Mouse (Mus musculus) forebrain, embryonic 14.5 days (tissue): ENCODE results near the gene Capn7. TPM values are rescaled to one million over a fixed set of nuclear protein-coding genes. Genes with fewer than 3 reads are reported as not detected.

ENCODE experiments used
- ATAC-seq: fragments of 200-750 bp; cut with Nextera tagmentation; 2 replicates; pipeline ENCODE4 v1.8.0; 2017; ENCODE audit warnings: mild to moderate bottlenecking, moderate library complexity
- DNase-seq: peaks from one replicate; pipeline ENCODE4 v3.0.0-alpha.2; 2015; ENCODE audit warnings: low spot score
- H3K27ac ChIP-seq: fragments of 300-500 bp; sonication (generic); 2 replicates; pipeline ENCODE4 v1.5.1; 2014; ENCODE audit warnings: low read depth, mild to moderate bottlenecking, control low read depth, low read length, moderate library complexity
- H3K27me3 ChIP-seq: fragments of 300-500 bp; sonication (generic); replicated peaks from 2 replicates; pipeline ENCODE4 v1.6.1; 2014; ENCODE audit warnings: low read length, control low read depth, mixed read lengths; ENCODE audit not compliant: control insufficient read depth, insufficient read depth
- H3K36me3 ChIP-seq: fragments of 300-500 bp; sonication (generic); 2 replicates; pipeline ENCODE4 v1.6.1; 2014; ENCODE audit warnings: low read length, control low read depth; ENCODE audit not compliant: control insufficient read depth, insufficient read depth
- H3K4me1 ChIP-seq: fragments of 300-500 bp; sonication (generic); 2 replicates; pipeline ENCODE4 v1.6.1; 2014; ENCODE audit warnings: antibody characterized with exemption, low read length, control low read depth; ENCODE audit not compliant: control insufficient read depth, insufficient read depth
- H3K4me2 ChIP-seq: fragments of 300-500 bp; sonication (generic); 2 replicates; pipeline ENCODE4 v1.6.1; 2014; ENCODE audit warnings: mild to moderate bottlenecking, control low read depth, low read length
- H3K4me3 ChIP-seq: fragments of 300-500 bp; sonication (generic); 2 replicates; pipeline ENCODE4 v1.5.1; 2014; ENCODE audit warnings: low read depth, low read length, control low read depth
- H3K9ac ChIP-seq: fragments of 300-500 bp; sonication (generic); 2 replicates; pipeline ENCODE4 v1.6.1; 2014; ENCODE audit warnings: mild to moderate bottlenecking, low read length, control low read depth, moderate library complexity
- H3K9me3 ChIP-seq: fragments of 300-500 bp; sonication (generic); replicated peaks from 2 replicates; pipeline ENCODE4 v1.6.1; 2016; ENCODE audit warnings: low read length, control low read depth, mixed read lengths; ENCODE audit not compliant: control insufficient read depth
- WGBS: fragments of 180-500 bp; shearing (Covaris S2); extraction: QIAGEN DNeasy Blood & Tissue Kit; methylation state at CpG from one replicate; pipeline ENCODE4 v1.1.7; 2014; 5-methylcytosine and 5-hydroxymethylcytosine counted together
- polyA plus RNA-seq: library from polyadenylated mRNA; unstranded; fragments of >200 nt; fragmentation: Nextera tagmentation; extraction: Ambion mirVana; gene quantifications from 2 replicates; pipeline ENCODE4 v1.2.1, GENCODE M21; 2014

The Capn7 gene
- polyA plus RNA-seq, 1 experiment from 2014 or later = 61.9 TPM

DNA sequence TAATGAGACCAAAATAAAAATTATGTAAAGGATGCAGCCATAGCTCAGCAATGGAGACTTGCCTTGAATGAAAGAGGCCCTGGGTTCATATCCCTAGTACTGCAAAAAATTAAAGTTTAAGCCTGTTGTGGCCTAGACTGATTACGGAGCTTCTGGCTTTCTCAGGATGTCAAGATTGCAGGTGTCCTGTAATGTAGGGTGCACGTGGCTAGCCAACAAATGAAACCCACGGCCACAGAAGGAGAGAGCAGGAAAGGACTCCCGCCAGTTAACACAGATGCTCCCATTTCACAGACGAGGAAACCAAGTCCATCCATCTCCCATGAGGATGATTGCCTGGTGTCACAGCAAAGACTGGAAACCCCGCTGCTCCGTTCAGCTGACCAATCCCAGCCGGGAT, 83.7 kb downstream of the Capn7 start:
- no peak overlapping the region for H3K4me3 ChIP-seq
- no peaks in the 10 kb centered on the region for H3K36me3 ChIP-seq
- WGBS = 92% methylated on average over 8 of the region's 8 CpGs
- H3K9me3 ChIP-seq = no peaks in the 10 kb centered on the region
- no peaks in the 10 kb centered on the region for H3K27me3 ChIP-seq
- DNase-seq (no peak), ATAC-seq (no peak)
- H3K27ac ChIP-seq = no peak overlapping the region
- no peak overlapping the region for H3K9ac ChIP-seq
- peaks cover 7% of the 10 kb centered on the region; the same call in 1 of the 2 replicates for H3K4me1 ChIP-seq
- H3K4me2 ChIP-seq = no peak overlapping the region

DNA sequence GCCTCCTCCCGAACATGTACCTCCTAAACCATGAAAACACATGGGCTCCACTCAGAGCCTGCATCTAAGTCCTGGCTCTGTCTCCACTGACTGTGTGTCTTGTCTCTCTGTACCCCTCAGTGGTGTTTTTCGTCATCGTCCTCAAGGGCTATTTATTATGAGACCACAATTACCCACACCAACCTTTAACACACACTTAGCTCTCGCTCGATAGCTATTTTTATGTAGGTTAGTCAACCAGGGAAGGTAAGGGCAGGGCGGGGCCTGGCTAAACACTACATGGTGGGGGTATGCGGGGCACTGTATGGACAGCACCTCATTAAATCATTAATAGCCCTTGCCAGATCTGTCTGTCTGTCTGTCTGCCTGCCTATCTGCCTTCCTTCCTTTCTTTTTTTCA, 84.1 kb downstream of the Capn7 start:
- 93% methylated on average over 7 of the region's 7 CpGs for WGBS
- H3K9ac ChIP-seq = no peak overlapping the region
- no peak for DNase-seq

DNA sequence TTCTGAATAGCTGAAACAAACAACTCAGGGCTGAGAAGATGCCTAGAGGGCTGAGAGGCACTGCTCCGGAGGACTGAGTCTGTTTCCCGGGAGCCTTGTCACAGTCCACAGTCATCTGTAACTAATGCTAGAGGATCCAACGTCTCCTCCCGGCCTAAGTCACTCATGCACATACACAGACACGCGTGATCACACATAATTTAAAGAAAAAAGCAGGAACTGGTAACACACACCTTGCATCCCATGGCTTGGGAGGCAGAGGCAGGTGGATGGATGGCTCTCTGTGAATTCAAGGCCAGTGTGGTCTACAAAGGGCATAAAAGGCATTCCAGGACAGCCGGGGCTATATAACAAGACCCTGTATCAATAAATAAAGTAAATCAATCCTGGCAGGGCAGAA, 84.5 kb downstream of the Capn7 start:
- no peak overlapping the region for H3K4me2 ChIP-seq
- ATAC-seq (no peak), DNase-seq (no peak)
- no peaks in the 10 kb centered on the region for H3K9me3 ChIP-seq
- no peaks in the 10 kb centered on the region for H3K27me3 ChIP-seq
- H3K4me3 ChIP-seq = no peak overlapping the region
- H3K36me3 ChIP-seq = no peaks in the 10 kb centered on the region
- peaks cover 7% of the 10 kb centered on the region; the same call in 1 of the 2 replicates for H3K4me1 ChIP-seq
- H3K27ac ChIP-seq = no peak overlapping the region
- no peak overlapping the region for H3K9ac ChIP-seq
- 79% methylated on average over 7 of the region's 7 CpGs for WGBS

More for the DNA sequence above, 84.1 kb downstream of the Capn7 start:
- Histone ChIP-seq H3K27me3 (no peaks in the 10 kb centered on the region), H3K27ac (no peak overlapping the region), H3K4me1 (peaks cover 7% of the 10 kb centered on the region; the same call in 1 of the 2 replicates), H3K9me3 (no peaks in the 10 kb centered on the region), H3K36me3 (no peaks in the 10 kb centered on the region), H3K4me3 (no peak overlapping the region), H3K4me2 (no peak overlapping the region)
- no peak for ATAC-seq

Other genes starting within 250 kb of the Capn7 start
- gene Smim4, start 207.7 kb upstream of the Capn7 start, polyA plus RNA-seq = 72.1 and 93.8 TPM in 2 replicates
- gene Nt5dc2, start 205.6 kb upstream of the Capn7 start, polyA plus RNA-seq = 225 and 288 TPM in 2 replicates
- 21.8 and 22.1 TPM in 2 replicates for gene Stab1, start 168.0 kb upstream of the Capn7 start, polyA plus RNA-seq
- 1.2 and 1.3 TPM in 2 replicates for gene Tnnc1, start 128.3 kb upstream of the Capn7 start, polyA plus RNA-seq
- 217 and 277 TPM in 2 replicates for gene Nisch, start 119.7 kb upstream of the Capn7 start, polyA plus RNA-seq
- gene Sema3g, start 118.8 kb upstream of the Capn7 start, polyA plus RNA-seq = 0.23 and 0.25 TPM in 2 replicates
- gene Phf7, start 85.3 kb upstream of the Capn7 start, polyA plus RNA-seq = 11.6 and 13.2 TPM in 2 replicates
- gene Bap1, start 85.2 kb upstream of the Capn7 start, polyA plus RNA-seq = 93.9 and 105 TPM in 2 replicates
- gene Dnah1, start 12.7 kb upstream of the Capn7 start, polyA plus RNA-seq = 3.8 and 4.2 TPM in 2 replicates
- gene Sh3bp5, start 99.4 kb downstream of the Capn7 start, polyA plus RNA-seq = 33.9 and 44.8 TPM in 2 replicates
- gene Eaf1, start 157.8 kb downstream of the Capn7 start, polyA plus RNA-seq = 9.7 and 10.1 TPM in 2 replicates
- gene Mettl6, start 158.4 kb downstream of the Capn7 start, polyA plus RNA-seq = 57.6 and 59.0 TPM in 2 replicates